Mouse (Mus musculus) gastrocnemius, postnatal 25 days (tissue): ENCODE data around the gene Cd68. TPM values are rescaled to one million over a fixed set of nuclear protein-coding genes. Genes with fewer than 3 reads are reported as not detected.

Experiments used
- DNase-seq: peaks from one replicate; pipeline ENCODE4 v3.0.0; 2022
- total RNA-seq, 2 experiments: library from RNA; stranded (reverse); gene quantifications; 1 replicate in 1 of 2; 2 replicates in 1 of 2; pipeline ENCODE4 v1.2.3; 2021

Cd68 gene
- total RNA-seq, 2 experiments from 2014 or later, result 1.3 to 9.1 TPM

DNA sequence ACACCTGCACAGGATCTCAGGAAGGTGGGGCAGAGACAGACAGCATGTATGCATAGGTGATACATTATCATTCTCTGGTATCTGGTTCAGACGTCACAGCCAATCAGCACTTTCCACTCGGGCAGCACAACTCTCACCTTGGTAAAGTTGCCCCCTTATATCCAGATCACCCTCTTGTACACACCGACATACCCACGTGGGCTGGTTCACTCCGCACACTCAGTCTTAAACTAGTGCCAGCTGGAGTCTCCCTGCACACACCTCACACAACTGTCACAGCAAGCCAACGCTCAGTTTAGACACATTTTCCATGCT lies 29.1 kb upstream of the Cd68 start:
- DNase-seq, result no peak

- DNase-seq, result no peak
These were observed 27.5 kb upstream of the Cd68 start for GRCm38 (mm10) chr11:69693421-69693965.

GRCm38 (mm10) chr11:69692863-69693262 lies 26.9 kb upstream of the Cd68 start:
- no peak for DNase-seq

DNA sequence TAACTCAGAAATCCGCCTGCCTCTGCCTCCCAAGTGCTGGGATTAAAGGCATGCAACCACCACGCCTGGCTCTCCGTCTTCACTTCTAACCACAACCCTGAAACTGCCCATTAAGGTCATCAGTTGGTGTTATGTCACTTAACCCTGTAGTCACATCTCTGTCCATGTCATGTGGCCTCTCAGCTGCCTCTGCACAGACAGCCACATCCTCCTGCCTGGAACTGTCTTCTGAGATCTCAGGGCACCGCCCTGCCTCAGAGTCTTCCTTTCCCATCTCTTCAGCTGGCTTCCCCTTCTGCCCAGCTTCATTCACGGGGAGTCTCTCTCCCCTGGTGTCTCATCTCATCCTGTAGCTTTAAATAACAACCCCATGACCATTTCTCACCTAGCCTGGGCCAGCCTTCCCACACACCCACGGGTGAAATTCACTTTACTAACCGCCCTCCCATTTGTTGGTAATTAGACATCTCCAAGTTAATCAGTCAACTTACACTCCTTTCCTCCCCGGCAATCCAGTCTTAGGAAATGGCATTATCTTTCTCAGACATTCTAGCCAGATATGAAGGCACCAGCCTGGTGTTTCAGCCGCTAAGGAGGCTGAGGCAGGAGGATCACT lies 26.4 kb upstream of the Cd68 start:
- DNase-seq, result no peak

DNA sequence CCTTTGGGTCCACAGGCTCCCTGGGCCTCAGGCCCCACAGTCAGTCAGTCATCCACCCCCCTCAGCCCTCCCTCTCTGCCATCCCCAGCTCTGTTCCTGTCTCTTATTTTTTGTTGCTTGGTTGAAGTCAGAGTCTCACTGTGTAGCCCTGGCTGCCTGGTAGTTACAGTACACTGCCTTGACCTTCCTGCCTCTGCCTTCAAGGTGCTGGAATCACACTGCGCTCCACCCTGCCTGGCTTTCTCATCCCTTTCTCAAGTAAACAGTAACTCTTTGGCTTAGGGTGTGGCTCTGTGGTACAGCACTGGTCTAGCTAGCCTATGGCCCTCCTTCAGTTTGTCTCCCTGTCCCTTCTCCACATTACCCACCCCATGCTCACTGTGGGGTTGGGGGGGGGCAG lies 23.9 kb upstream of the Cd68 start:
- no peak for DNase-seq

GRCm38 (mm10) chr11:69687061-69687460 lies 21.1 kb upstream of the Cd68 start:
- no peak for DNase-seq

DNA sequence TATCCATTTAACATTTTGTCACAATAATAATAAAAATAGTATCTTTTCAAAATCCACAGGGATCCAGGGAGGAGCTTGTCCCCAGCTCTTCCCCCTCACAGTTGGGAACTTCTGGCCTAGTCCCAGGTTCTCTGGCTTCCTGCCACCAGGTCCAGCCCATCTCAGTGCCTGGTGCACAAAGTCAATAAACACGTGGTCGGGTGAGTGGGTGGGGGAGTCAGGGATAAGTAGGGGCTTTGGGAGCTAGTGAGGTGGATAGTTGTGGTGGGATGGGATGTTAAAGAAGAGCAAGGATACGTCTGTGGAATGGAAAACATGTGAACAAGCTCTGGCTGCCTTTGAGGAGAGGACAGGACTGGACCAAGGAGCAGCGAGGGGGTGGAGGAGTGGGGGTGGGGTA lies 20.4 kb upstream of the Cd68 start:
- DNase-seq, result peak; percentile 83

GRCm38 (mm10) chr11:69685526-69686148 lies 19.7 kb upstream of the Cd68 start, which contains the start of gene Tnfsf13:
TSS of gene Tnfsf13 (minus strand) at chr11:69685784.
- peak; percentile 86 for DNase-seq

DNA sequence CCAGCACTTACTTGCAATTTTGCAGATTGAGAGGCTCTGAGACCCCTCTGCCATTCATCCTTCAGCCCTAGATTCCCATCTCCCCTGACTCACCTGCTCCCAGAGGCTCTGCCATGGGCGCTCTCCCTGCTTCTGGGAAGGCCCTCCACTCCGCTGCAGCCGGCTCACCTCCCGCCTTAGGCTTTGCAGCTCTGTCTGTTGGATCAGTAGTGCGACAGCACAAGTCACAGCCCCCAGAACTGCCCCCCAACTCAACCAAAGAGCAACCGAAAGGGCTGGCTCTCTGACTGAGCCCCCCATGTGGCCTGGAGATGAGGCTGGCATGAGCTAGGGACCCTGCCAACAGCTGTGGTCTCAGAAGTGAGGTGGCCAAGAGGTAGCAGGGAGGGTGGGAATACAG lies 19.0 kb upstream of the Cd68 start:
- DNase-seq, result no peak

DNA sequence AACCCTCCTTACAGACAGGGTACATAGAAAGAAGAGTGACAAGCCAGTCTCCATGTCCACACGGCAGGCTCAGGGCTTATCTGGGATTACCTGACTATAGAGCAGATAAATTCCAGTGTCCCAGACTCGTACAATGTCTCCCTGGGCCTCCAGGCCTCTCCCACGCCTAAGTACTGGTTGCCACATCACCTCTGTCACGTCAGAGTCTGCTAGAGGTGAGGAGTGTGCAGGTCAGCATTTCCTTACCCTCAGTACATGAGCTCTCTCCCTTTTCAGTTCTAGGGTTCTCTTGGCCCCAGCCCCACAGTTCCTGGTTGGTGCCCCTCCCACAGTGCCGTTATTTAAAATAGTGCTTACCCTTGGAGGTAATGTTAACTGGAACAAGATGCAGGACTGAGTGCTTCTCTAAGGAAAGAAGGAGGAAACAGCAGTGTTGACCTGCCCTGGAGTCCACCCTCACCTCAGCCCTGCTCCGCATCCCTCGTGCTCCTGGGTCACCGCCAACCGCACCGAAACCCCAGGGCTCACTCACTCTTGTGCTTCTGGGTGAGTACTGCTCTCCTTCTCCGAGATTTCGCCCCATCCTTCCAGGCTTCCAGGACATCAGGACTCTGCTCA lies 18.3 kb upstream of the Cd68 start:
- no peak for DNase-seq

DNA sequence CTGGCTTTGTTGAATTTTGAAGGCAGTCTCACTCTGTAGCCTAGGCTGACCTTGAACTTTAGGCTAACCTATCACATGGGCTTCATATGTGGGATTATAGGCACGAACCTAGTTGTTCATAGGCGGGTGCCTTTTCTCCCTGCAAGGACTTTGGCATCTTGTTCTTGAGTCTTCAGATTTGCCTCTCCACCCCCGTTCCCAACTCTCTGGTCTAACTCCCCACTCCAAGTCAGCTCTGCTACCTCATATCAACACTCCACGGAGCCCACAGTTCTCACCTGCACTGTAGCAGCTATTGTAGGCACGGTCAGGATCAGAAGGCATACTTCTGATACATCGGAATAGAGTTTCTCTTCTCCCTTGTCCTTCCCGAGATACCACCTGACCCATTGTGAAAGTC lies 17.6 kb upstream of the Cd68 start:
- DNase-seq, result no peak

- DNase-seq, result peak; percentile 78
These were observed 17.0 kb upstream of the Cd68 start for GRCm38 (mm10) chr11:69682840-69683533.

DNA sequence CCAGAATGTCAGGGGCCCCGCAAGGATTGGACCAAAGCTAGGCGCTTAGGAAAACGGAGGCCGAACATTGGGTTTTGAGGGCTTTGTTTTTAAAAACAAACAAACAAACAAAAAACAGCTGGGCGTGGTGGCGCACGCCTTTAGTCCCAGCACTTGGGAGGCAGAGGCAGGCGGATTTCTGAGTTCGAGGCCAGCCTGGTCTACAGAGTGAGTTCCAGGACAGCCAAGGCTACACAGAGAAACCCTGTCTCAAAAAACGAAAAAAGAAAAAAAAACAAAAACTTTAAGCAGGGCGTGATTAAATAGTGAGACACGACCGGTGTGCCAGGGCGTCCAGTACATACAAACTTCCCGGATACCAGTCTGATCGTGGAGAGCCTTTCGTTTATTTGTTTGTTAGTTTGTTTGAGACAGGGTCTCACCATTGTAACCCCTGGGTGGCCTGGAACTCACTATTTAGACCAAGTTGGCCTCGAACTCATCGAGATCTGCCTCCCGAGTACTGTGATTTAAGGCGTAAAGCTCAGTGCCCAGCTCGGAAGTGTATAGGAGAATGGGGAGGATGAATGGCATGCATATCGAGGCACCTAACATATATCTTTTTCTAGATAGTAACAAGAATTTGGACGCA lies 16.4 kb upstream of the Cd68 start:
- DNase-seq, result no peak

DNA sequence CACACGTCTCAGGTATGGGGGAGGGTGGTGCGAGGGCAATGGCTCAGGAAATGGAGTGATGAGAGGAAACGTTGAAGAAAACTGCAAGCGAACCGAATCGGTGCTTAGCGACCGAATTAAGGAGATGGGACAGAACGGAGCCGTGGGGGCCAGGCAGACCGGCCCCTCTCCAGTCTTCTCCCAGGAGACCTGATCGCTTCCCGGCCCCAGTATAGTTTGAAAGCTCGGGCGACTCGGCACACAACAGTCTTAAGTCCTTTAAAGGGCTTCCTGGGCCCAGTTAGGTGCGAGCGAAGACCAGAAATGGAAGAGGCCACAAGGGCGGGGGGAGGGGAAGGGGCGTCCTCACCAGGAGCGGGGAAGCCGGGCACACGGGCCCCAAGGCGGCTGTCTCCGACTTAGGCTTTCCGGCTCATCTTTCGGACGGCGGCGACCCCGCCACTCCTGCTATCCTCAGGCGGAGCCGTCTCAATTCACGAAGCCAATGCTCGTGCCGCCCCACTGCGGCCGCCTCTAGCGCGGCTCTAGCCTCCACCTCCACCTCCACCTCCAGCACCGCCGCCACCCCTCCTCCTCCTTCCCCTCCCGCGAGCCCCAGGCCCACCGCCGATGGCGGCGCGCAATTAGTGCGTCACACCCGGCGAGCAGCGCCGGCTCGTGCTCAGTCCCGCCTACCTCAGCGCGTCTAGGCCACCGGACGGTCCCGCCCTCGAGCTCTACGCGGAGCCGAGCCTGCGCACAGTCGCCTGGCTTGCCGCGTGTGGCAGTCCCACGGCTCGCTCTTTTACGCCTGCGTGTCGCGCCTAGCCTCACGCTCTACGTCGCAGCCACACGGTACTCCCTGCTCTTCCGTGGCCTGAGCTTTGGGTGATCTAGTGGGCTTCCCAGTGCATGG lies 15.6 kb upstream of the Cd68 start, which contains the start of gene Senp3:
Senp3 (minus strand) TSS at position 771 of the 895 bp plus-strand sequence.
- DNase-seq, result peak; percentile 97

GRCm38 (mm10) chr11:69680136-69680855 lies 14.3 kb upstream of the Cd68 start:
- DNase-seq, result no peak

GRCm38 (mm10) chr11:69679144-69679543 lies 13.2 kb upstream of the Cd68 start:
- DNase-seq, result no peak

- peak; percentile 100 for DNase-seq
These were observed 6.3 kb upstream of the Cd68 start, which contains the start of gene Eif4a1 for GRCm38 (mm10) chr11:69672211-69672706. TSS of gene Eif4a1 (minus strand) at chr11:69672423.

DNA sequence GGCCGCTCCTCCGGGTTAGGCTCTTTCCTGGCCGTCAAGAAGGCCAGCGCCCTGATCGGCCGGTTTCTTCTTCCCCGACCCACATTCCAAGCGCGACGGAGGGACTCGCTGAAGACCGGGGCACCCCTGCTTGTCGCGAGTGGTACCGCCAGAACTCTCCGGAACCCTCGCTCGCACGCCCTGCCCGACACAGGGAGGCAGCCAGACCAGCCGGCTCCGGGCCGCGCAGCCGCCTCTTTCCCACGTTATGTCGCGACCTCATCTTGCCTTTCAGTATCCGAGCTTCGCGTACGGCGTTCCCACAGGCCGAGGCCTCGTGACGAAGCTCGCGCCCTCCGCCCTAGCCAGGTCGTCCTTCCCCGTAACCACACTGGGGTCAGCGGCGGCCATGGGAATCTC lies 5.8 kb upstream of the Cd68 start:
- DNase-seq, result no peak

GRCm38 (mm10) chr11:69670786-69671725 lies 5.1 kb upstream of the Cd68 start:
- peak; percentile 94 for DNase-seq
